Mouse (Mus musculus) CD4-positive helper T cell, adult 2 months (primary cell): ENCODE measurements around the gene Zfp940.
A peak's percentile ranks its signal among the peaks of the same experiment; 100 is the strongest.

Experiments
- DNase-seq: peaks from one replicate; pipeline ENCODE4 v3.0.0-alpha.2; 2012; ENCODE audit warnings: low read depth, missing footprints, low spot score

Gene Zfp940

GRCm38 (mm10) chr7:29812244-29812643 is 41.2 kb downstream of the Zfp940 start:
- no peak for DNase-seq

GRCm38 (mm10) chr7:29807046-29807445 is 46.4 kb downstream of the Zfp940 start:
- DNase-seq, result no peak

- no peak for DNase-seq
Observed at GRCm38 (mm10) chr7:29792906-29793305, 60.6 kb downstream of the Zfp940 start.

DNA sequence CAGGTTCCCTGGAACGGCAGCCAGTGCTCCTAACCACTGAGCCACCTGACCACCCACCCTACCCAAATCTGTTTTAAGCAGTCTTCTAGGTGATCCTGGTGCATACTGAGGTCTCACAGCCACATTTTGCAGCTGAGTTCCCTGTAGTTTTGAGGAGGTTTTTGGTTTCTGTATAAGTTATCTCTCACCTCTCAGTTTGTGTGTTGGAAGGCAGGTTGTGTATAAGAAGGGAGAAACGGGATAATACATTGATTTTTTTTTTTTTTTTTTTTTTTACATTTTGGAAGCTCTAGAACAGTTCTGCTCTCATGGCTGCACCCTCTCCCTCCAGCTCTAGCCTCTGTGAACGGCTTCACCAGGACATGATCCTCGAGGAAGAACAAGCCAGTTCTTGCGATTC is 67.6 kb downstream of the Zfp940 start:
- no peak for DNase-seq

DNA sequence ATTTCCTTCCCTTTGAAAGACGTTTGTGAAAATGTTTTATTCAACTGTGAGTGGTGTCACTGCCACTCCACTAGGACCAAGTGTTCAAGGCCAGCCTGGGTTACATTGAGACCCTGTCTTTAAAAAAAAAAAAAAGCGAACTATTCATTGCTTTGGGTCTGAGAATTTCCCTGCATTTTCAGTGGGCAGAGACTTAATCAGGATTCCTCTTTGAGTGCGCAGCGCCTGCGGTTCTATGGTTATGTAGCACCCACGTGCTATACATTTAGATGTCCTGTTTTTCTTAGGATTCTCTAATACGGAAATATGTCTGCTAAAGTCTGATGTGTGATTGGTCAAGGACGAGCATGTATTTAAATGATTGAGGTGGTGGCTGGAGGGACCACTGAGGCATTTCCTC is 68.4 kb downstream of the Zfp940 start:
- DNase-seq, result no peak

- peak; percentile 76 for DNase-seq
Observed at GRCm38 (mm10) chr7:29783871-29784551, 69.5 kb downstream of the Zfp940 start, which contains the start of gene Zfp30. Gene Zfp30, plus strand, starts transcription at chr7:29783998.
